Mouse (Mus musculus) cerebellum, adult 9-10 months (tissue): ENCODE measurements around the gene Eprs.

Experiments
- DNase-seq: peaks from one replicate; pipeline ENCODE4 v3.0.0; 2022

The Eprs gene

DNA sequence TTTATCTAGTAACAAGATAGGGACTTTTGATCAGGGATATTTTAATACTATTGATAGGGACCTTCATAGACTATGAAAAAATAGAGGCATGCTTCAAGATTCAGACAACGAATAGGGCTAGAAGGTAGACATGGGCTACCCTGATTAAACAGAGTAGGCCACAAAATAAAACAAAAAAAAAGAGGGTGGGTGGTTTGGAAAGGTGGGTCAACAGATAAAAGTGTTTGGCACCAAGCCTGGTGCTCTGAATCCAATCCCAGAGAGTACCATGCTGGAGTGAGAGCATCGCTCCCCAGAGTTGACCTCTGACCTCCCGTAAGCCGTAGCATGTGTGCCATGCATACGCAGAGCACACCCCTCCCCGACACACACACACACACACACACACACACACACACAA, 89.6 kb downstream of the Eprs start:
- no peak for DNase-seq

DNA sequence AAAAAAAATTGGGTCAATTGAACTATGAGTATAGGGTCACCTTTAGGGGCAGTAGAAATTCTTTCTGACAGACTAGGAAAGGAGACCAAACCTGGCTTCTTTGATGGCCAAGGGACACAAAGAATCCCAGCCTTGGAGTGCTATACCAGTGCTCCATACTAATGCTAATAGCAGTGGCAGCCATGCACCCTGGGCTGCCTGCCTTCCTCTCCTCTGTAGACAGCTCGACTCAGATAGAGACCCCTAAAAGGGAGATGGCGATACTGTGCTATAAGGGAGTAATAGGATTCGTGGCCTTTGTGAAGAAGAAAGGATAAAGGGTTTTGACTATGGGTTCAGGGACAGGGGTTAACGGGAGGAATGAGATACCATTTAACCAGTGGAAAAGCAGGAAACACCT, 91.3 kb downstream of the Eprs start:
- DNase-seq = no peak

DNA sequence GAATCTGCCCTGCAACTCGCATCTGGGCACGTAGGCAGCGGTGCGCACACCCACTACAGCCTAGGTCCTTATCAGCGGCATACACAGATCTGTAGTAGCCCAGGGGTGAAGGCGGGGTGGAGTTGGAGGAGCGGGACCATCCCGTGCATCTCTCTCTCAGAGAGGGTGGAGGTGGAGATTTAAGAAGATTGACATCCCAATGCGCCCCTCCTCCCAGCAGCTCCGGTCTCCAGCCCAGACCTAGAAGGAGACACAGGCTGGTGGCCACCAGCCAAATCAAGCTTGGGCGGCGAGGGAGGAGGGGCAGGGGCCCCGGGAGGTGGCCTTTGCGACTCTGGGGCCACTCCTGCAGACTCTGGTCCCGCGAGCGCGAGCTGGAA, 91.7 kb downstream of the Eprs start, which contains the start of gene Slc30a10:
TSS of gene Slc30a10 (plus strand) at position 274 of the 380 bp plus-strand sequence.
- peak; percentile 57 for DNase-seq

DNA sequence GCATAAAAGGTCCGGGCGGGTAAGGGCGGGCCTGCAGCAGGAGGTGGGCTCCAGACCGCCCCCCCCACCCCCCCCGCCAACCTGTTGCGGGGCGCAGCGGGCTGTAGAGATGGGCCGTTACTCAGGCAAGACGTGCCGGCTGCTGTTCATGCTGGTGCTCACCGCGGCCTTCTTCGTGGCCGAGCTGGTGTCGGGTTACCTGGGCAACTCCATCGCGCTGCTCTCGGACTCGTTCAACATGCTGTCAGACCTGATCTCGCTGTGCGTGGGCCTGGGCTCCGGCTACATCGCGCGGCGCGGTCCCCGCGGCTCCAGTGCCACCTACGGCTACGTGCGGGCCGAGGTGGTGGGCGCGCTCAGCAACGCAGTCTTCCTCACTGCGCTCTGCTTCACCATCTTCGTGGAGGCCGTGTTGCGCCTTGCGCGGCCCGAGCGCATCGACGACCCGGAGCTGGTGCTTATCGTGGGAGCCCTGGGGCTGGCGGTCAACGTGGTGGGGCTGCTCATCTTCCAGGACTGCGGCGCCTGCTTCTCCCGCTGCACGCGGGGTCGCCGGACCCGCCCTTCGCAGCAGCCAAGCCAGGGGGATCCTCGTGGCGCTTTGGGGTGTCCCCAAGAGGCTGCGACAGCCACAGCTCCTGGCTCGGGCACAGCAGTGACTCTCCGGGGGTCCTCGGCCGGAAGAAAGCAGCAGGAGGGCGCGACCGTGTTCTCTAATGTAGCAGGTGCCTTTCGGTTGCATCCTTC, 92.3 kb downstream of the Eprs start:
- peak; percentile 29 for DNase-seq

DNA sequence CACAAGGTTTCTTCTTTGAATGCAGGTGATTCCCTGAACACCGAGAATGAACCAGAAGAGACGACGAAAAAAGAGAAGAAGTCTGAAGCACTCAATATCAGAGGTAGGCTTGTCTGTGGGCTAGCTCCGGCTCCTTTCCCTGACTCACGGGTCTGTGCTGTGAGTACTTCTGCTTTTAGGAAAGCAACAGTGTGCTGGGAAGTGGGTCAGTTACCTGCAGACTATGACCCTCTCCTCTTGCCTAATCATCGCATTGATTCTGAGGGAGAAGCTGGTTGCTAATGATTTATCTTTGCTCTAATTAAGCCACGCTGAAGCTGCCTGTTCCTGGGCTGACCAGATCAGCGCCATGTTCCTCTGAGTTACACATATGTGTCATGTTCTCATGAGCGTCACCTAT, 93.5 kb downstream of the Eprs start:
- DNase-seq = no peak

DNA sequence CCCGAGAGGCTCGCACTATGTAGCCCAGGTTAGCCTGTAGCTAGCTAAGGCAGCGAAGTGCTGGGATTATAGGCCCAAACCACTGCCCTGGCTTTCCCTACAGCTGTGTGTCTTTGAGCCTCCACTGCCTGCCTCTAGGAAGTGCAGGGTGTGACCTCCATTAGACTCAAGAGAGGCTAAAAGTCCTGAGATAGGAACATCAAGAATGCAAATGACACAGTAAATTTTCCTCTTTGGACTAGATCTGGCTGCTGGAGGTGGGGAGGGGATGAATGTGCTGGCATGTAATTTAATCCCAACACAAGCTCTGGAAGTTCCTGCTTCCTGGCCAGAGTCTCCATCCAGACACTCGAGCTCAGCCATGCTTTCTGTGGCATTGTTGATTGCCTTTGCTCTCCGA, 97.3 kb downstream of the Eprs start:
- DNase-seq = no peak

DNA sequence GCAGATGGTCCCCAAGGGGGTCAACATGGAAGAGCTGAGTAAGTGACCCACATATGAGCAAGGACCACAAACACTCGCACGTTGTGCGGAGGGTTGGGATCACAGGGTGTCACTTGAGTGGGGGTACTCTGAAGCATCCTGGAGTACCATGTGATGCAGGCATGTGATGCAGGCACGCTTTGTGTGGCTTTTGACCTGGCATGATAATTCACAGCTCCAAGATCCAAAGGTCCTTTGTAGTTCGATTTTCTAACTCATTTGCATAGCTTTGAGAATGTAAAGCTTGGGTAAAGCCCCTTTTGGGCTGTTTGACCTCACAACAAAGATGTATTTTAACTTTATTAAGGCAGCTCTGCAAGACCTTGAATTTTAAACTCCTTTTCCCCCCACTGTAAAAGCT, 100.0 kb downstream of the Eprs start:
- no peak for DNase-seq

DNA sequence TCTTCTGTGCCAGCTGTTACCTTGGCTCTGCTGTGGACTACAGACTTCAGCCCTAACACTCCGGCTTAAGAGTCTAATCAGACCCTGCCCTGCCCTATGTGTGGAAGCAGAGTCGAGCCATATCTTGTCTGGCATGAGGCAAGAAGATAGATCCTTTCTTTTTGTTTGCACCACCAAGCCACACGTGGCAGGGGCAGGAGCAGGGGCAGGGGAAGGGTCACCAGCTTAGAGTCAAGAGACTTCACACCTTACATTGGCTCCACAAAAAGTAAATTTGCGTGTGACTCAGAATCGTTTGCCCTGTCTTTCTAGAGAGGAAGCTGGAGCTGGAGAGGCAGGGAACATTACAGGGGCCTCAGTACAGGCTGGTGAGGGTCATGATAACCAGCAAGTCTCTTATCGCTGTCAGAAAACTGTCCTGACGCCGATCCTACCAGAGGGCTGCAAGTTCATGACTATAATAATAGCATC, 106.7 kb downstream of the Eprs start:
- no peak for DNase-seq

DNA sequence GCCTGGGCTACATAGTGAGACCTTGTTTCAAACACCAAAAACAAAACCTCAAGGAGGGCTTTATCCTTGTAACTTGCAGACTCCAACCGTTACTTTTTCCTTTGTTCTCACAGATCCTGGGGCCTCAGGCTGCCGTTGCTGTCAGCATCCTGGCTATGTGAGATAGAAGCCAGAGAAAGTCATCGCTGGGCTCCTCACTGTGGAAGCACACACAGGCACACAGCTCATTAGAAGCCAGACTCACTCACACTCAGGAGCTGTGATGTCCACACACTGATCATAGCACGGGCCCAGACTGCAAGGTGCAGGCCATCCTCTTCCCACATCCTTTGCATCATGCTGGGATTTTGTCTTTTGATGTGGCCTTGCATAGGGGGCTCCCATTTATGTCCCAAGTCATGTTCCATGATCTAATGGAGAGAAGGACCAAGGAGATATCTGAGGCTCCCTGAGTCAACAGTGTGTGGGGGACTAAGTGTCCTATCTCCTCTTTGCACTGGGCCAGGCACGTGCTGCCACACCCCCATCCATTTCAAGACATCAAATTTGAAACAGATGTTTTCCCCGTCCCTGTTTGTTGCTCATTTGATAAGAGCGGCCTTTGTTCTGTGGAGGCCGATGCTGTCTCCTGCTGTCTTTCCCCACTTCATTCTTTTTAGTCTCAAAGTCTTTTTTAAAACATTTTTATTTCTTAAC, 109.3 kb downstream of the Eprs start:
- DNase-seq = no peak

DNA sequence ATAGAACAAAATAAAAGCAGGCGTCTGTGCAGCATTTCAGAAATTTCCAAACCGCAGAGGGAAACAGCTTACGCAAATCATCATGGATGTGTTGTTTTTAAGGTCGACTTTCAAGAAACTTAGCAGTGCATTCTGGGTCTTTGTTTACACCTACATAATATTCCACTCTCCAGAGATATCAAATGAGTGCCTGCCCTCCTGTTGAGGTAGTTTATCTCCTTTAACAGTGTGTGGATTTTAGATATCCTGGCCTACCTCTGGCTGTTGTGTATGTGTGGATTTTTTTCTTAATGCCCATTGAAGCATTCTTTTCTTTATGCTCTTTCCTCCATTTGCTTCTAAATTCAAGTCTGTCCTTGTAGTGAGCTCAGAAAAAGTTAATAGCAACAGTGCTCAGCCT, 109.9 kb downstream of the Eprs start:
- no peak for DNase-seq

DNA sequence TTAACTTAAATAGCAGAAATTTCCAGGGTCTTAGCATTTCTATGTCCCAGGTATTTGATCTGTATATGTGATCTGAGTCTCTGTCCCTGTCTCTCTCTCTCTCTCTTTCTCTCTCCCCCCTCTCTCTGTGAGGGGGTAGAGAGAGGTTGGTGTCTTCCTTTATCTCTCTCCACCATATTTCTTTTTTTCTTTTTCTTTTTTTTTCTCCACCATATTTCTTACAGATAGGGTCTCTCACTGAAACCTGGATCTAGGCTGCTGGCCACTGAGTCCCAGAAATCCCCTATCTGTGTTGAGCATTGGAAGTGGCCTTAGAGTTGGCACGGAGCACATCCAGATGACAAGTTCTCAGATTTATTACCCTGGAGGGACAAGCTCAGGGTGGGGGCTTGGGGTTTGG, 110.6 kb downstream of the Eprs start:
- no peak for DNase-seq
